Mouse (Mus musculus) small intestine, adult 2 months (tissue): Measurements from ENCODE around the gene Cnot8. TPM values are rescaled to one million over a fixed set of nuclear protein-coding genes. Genes with fewer than 3 reads are reported as not detected.

Source experiments
- H3K27ac ChIP-seq: fragments of 200-500 bp; 2 replicates; pipeline ENCODE4 v1.5.1; 2012; ENCODE audit warnings: low read depth, low read length, control low read depth, inconsistent platforms; ENCODE audit not compliant: insufficient read depth
- H3K27me3 ChIP-seq: fragments of 200-500 bp; 2 replicates; pipeline ENCODE4 v1.6.1; 2012; ENCODE audit warnings: mild to moderate bottlenecking, moderate library complexity, low read length, inconsistent platforms; ENCODE audit not compliant: control insufficient read depth, insufficient read depth
- H3K36me3 ChIP-seq: fragments of 200-500 bp; 2 replicates; pipeline ENCODE4 v1.6.1; 2012; ENCODE audit warnings: mild to moderate bottlenecking, low read length, control low read depth, inconsistent platforms; ENCODE audit not compliant: control insufficient read depth, insufficient read depth
- H3K4me1 ChIP-seq: fragments of 200-500 bp; 2 replicates; pipeline ENCODE4 v1.6.1; 2012; ENCODE audit warnings: low read length, inconsistent platforms, mixed read lengths; ENCODE audit not compliant: control insufficient read depth, insufficient read depth, insufficient read length
- H3K4me3 ChIP-seq: fragments of 200-500 bp; 2 replicates; pipeline ENCODE4 v1.5.1; 2012; ENCODE audit warnings: low read depth, mild to moderate bottlenecking, control low read depth, inconsistent platforms, low read length, moderate library complexity
- CTCF ChIP-seq: fragments of 200-500 bp; IDR thresholded peaks from 2 replicates; pipeline ENCODE4 v1.5.1; 2012; ENCODE audit warnings: low read depth, mild to moderate bottlenecking, control low read depth, inconsistent platforms, low read length, moderate library complexity, mixed read lengths; ENCODE audit not compliant: insufficient replicate concordance, insufficient read length; ENCODE audit errors: extremely low read depth
- POLR2A ChIP-seq: fragments of 200-500 bp; IDR thresholded peaks from 2 replicates; pipeline ENCODE4 v1.6.1; 2012; ENCODE audit warnings: low read depth, mild to moderate bottlenecking, control low read depth, inconsistent platforms, low read length, moderate library complexity
- WGBS: fragments of 180-500 bp; shearing (Covaris S2); methylation state at CpG from one replicate; pipeline ENCODE4 v1.1.7; 2018; 5-methylcytosine and 5-hydroxymethylcytosine counted together
- polyA plus RNA-seq: library from polyadenylated mRNA; depleted of rRNA; stranded (reverse); fragments of >200 nt; gene quantifications from 2 replicates; pipeline ENCODE4 v1.2.3, GENCODE M21; 2012

Cnot8 gene
- polyA plus RNA-seq, 1 experiment: 26.6 TPM

DNA sequence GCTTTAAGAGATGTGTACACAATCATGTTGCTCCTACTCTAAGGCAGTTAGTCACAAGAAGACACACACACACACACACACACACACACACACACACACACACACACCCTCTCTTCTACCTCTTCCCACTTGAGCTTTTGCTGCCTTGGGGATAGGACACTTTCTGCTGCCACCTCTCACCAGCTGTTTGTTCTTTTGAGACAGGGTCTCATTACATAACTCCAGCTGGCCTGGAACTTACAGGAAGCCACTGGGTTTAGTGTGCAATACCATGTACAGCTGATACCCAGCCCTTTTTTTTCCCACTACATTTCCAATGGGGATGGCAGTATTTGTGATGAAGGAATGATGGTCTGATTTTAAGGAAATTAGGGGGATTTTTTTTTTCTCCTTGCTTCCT lies 31.3 kb downstream of the Cnot8 start:
- Histone ChIP-seq H3K27ac (no peak overlapping the region), H3K4me3 (no peak overlapping the region), H3K27me3 (no peaks in the 10 kb centered on the region), H3K36me3 (peaks cover 53% of the 10 kb centered on the region), H3K4me1 (no peaks in the 10 kb centered on the region)
- TF ChIP-seq POLR2A (no peak), CTCF (no peak)

GRCm38 (mm10) chr11:58136677-58137076 lies 32.7 kb downstream of the Cnot8 start:
- Histone ChIP-seq H3K27me3 (no peaks in the 10 kb centered on the region), H3K27ac (no peak overlapping the region), H3K4me3 (no peak overlapping the region), H3K4me1 (no peaks in the 10 kb centered on the region), H3K36me3 (peaks cover 54% of the 10 kb centered on the region)
- 90% methylated on average over 6 of the region's 6 CpGs for WGBS
- no peak for TF ChIP-seq CTCF
- no peak for TF ChIP-seq POLR2A

DNA sequence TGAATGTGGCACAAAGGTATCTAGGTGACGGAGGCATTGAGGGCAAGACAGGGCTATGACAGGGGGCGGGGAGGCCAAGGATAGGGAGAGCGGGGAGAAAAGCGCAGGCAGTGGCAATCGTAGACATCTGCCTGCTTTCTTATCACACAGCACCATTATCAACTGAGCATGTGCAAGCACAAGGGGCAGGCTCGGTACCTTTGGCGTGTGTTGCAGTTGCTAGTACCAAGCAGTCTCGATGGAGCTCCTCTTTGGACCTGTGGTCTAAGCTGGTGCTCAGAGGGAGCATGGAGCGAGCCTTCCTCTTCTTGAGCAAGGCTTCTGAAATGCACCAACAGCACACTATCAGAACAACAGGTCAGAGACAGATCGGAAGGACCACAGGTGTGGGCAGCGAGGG lies 34.9 kb downstream of the Cnot8 start:
- H3K36me3 ChIP-seq: peaks cover 56% of the 10 kb centered on the region
- WGBS: 85% methylated on average over 11 of the region's 11 CpGs
- H3K4me1 ChIP-seq: no peaks in the 10 kb centered on the region
- no peaks in the 10 kb centered on the region for H3K27me3 ChIP-seq
- TF ChIP-seq CTCF: no peak
- no peak for TF ChIP-seq POLR2A
- no peak overlapping the region for H3K27ac ChIP-seq
- H3K4me3 ChIP-seq: no peak overlapping the region

GRCm38 (mm10) chr11:58139466-58139865 lies 35.5 kb downstream of the Cnot8 start:
- Histone ChIP-seq H3K4me3 (no peak overlapping the region), H3K27me3 (no peaks in the 10 kb centered on the region), H3K4me1 (no peaks in the 10 kb centered on the region), H3K36me3 (peaks cover 56% of the 10 kb centered on the region), H3K27ac (no peak overlapping the region)
- WGBS: 81% methylated on average over 3 of the region's 3 CpGs
- TF ChIP-seq POLR2A (no peak), CTCF (no peak)

GRCm38 (mm10) chr11:58143704-58144426 lies 39.9 kb downstream of the Cnot8 start:
- Histone ChIP-seq H3K4me3 (no peak overlapping the region), H3K36me3 (peaks cover 47% of the 10 kb centered on the region), H3K27me3 (no peaks in the 10 kb centered on the region), H3K27ac (no peak overlapping the region), H3K4me1 (peaks cover 5% of the 10 kb centered on the region; the same call in 1 of the 2 replicates)
- TF ChIP-seq CTCF: no peak
- no peak for TF ChIP-seq POLR2A
- 81% methylated on average over 9 of the region's 9 CpGs for WGBS

DNA sequence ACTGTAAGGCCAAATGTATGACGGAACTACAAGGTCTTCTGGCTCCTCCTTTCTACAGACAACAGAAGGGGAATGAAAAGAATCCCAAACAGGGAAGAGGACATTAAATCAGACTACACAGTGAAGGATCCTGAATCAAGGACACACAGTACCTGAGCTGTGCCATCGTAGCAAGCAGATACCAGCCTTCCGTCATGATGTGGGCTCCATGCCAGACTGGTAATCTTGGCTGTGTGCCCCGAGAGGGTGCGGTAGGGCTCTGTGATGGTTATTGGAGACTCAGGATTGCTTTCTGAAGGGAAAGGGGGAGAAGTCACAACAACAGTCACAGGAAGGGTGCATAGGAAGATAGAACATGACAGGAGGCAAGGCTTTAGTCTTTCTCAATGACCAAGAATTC lies 42.3 kb downstream of the Cnot8 start:
- Histone ChIP-seq H3K4me1 (peaks cover 5% of the 10 kb centered on the region; the same call in 1 of the 2 replicates), H3K27ac (no peak overlapping the region), H3K27me3 (no peaks in the 10 kb centered on the region), H3K4me3 (no peak overlapping the region), H3K36me3 (peaks cover 43% of the 10 kb centered on the region)
- WGBS: 45% methylated on average over 5 of the region's 5 CpGs
- TF ChIP-seq POLR2A (no peak), CTCF (no peak)

DNA sequence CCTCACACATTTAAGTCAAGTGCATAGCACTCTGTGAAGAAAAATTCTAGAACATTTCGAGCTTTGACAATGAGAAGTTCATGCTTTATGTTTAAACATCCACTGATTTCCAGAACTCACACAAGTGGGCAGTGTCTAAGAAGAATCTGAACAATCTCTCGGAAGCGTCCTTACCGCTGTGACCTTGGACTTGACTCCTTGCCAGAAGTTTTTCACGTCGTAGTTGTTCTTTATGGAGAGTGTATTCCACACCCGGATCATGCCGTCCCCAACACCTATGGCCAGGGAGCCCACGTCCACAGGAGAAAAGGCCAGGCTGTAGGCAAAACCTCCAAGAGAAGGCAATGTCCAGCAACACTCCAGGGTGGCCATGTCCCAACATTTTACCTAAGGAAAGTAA lies 51.5 kb downstream of the Cnot8 start:
- 74% methylated on average over 9 of the region's 9 CpGs for WGBS
- peaks cover 47% of the 10 kb centered on the region for H3K36me3 ChIP-seq

More for the DNA sequence above, 51.5 kb downstream of the Cnot8 start:
- Histone ChIP-seq H3K27me3 (no peaks in the 10 kb centered on the region), H3K27ac (no peak overlapping the region), H3K4me1 (no peaks in the 10 kb centered on the region), H3K4me3 (no peak overlapping the region)
- no peak for TF ChIP-seq POLR2A
- TF ChIP-seq CTCF: no peak
